Mouse (Mus musculus) forebrain, embryonic 14.5 days (tissue): ENCODE data around the gene Pdzd7. TPM values are rescaled to one million over a fixed set of nuclear protein-coding genes. Genes with fewer than 3 reads are reported as not detected.

Experiments
- polyA plus RNA-seq: library from polyadenylated mRNA; unstranded; fragments of >200 nt; fragmentation: Nextera tagmentation; extraction: Ambion mirVana; gene quantifications from 2 replicates; pipeline ENCODE4 v1.2.1, GENCODE M21; 2014

Pdzd7 gene
- polyA plus RNA-seq, 1 experiment from 2014 or later = 1.1 TPM

Other genes with a start within 250 kb of the Pdzd7 start
- gene Slf2, start 114.6 kb downstream of the Pdzd7 start, polyA plus RNA-seq = 22.9 and 28.1 TPM in 2 replicates
- 11.0 and 11.3 TPM in 2 replicates for gene Sema4g, start 56.6 kb downstream of the Pdzd7 start, polyA plus RNA-seq
- 10.6 and 11.6 TPM in 2 replicates for gene Twnk, start 40.1 kb downstream of the Pdzd7 start, polyA plus RNA-seq
- 67.1 and 68.4 TPM in 2 replicates for gene Mrpl43, start 39.3 kb downstream of the Pdzd7 start, polyA plus RNA-seq
- gene Lzts2, start 31.3 kb downstream of the Pdzd7 start, polyA plus RNA-seq = 15.3 and 17.2 TPM in 2 replicates
- gene Sfxn3, start 1.8 kb upstream of the Pdzd7 start, polyA plus RNA-seq = 54.2 and 56.5 TPM in 2 replicates
- 1.1 TPM in 2 replicates for gene Kazald1, start 29.5 kb upstream of the Pdzd7 start, polyA plus RNA-seq
- gene Tlx1, start 105.0 kb upstream of the Pdzd7 start, polyA plus RNA-seq = not detected in 2 replicates
- 0.09 TPM in 1 of 2 replicates, not detected in the other for gene Lbx1, start 190.1 kb upstream of the Pdzd7 start, polyA plus RNA-seq